Mouse (Mus musculus) MEL-GATA-1-ER (cell line): ENCODE results near the gene Olfm1.
A peak's percentile ranks its signal among the peaks of the same experiment; 100 is the strongest.

ENCODE experiments used
- DNase-seq: peaks from one replicate; pipeline ENCODE4 v3.0.0-alpha.2; 2012; ENCODE audit warnings: low read depth; ENCODE audit errors: extremely low read depth

Olfm1 gene

DNA sequence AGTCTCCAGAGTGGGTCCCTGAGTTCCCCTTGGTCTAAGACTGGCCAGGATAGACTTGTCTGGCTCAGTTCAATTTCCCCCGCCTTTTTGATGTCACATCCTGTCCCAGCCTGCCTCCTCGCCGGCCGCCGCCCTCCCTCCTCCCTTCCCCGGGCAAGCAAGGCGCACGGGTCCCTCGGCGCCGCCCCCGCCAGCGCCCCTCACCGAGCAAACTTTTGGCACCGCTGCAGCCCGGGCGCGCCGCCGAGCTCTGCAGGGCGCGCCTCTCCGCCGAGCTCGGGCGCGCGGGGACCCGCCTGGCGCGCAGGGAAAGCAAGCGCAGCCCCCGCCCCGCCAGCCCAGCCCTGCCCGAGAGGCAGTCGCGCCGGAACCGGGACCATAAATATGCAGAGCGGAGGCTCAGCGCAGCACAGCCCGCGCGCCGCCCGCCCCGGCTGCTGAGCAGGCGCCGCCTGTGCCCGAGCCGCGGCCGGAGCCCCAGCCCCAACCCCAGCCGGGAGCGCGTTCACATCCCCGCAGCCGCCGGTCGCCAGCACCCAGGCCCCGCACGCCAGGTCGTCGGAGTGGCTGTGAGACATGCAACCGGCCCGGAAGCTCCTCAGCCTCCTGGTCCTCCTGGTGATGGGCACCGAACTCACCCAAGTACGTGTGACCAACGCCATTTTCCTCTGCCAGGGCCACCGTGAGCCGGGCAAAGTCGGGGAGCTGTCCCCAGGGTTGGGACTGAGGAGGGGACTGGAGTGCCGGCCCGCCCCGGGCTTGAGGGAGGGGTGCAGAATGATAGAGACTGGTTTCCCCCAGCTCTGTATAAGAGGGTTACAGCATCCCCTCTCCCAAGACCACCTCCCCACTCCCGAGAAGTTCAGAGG is at the start of gene Olfm1:
Gene Olfm1 (plus strand): TSS at position 172 of the 869 bp plus-strand sequence.
- no peak for DNase-seq

DNA sequence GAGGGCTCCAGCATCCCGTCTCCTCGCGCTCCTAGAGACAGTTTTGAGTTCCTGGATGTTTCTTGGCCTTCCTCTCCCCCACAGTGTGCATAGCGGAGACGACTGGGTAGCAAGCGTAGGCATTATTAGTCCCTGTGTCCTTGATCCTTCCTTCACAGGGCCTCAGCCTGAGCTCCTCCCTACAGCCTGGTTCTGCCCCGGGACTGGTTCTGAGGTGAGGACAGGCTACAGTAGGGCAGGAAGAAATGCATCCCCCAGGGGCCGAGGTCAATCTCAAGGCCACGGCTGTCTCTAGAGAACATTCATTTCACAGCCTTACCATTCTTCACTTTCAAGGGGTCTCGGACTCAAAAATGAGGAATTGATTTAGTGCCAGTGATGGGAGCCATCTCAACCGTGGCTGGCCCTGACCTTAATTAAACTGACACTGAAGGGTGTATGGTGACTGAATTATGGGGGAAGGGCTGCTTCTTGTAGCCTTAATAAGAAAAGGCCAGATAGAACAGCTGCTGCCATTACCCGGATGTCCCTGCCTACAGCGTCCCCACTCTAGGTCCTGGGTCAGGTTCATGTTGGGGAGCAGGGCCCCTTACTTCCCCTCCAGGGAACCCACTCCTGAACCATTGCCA is 49.3 kb upstream of the Olfm1 start:
- no peak for DNase-seq

DNA sequence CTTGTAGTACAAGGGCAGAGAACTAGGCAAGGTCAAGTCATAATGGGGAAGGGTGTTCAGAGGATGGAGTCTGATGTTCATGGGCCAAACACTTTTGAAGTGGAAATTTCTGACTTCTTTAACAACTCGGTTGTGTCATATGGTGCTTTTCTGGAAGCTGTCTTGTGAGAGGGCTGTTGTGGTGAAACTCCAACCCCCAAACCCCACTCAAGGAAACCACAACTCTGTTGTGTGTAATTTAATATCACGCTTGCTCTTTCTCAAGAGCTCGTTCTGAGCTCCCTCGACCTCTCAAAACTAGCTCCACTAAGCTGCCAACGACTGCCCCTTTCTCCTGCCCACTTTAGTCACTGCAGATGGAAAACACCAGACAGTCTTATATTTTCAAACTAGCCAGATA is 47.1 kb upstream of the Olfm1 start:
- DNase-seq, result no peak

DNA sequence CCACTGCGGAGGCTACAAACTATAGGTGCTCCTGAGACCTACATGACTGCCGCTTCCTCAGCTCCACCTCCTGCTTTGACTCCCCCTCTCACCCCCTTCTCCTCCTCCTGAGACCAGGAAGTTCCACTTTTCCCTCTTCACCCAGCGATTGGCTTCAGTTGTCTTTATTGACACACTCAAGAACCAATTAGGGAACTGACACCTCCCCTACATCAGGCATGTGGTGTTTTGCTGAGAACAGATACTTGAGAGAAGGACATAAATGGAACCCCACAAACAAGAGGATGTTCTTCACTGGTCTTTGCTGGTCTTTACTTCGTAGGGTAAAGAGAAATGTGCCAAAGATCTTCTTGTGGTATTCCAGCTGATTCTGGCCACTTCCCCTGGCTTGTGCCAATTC is 46.6 kb upstream of the Olfm1 start:
- DNase-seq, result peak; percentile 99

DNA sequence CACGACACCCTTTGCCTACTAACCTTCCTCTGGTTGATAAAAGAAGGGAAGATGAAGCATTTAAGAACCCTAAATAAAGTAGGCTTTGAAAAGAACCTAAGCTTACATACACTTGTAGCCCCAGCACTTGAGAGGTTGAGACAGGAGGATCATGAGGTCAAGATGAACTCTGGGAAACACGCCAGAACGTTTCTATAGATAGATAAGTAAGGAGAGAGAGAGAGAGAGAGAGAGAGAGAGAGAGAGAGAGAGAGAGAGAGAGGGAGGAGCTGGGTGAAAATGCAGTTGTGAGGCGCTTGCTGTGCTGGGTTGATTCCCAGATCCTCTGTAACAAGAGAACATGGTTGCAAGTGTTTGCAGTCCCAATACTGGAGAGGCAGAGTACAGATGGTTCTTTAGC is 46.1 kb upstream of the Olfm1 start:
- DNase-seq, result peak; percentile 68

DNA sequence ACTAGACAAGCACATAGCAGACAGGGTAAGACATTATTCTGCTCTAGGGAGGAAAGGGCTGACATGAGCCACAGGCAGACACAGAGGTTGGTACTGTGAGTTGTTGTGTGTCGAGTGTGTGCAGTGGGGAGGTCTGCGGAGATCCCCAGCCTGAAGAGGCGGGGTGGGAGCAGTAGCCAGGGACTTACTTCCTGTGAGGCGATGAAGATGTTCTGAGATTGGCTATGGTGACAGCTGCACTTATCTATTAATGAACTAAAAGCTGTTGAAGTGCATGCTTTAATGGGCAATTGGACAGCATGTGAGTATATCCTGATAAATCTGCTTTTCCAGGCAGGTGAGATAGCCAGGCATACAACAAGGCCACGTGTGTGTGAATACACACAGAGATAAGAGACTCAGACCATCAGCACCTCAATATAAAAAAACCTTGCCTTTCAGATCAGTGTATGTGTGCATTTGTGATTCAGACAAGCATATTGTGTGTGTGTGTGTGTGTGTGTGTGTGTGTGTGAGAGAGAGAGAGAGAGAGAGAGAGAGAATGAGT is 45.5 kb upstream of the Olfm1 start:
- DNase-seq, result peak; percentile 21

DNA sequence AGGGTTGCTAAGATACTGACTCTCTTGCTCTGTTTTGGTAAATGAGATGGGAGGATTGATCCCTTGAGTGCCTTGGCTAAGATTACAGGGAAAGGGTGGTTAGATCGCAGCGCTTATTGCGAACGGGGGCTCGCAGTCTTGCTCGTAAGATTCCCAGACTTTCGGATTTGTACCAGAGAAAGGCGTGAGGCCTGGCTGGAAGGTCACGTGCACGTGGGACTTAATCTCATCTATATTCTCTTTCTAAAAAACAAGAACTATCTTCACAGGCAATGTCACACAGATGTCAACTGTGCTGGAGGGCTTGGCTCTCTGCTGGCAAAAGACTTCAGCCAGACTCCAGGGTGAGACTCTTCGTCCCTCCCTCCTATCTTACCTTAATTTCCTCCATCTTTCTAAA is 43.1 kb upstream of the Olfm1 start:
- DNase-seq, result no peak

DNA sequence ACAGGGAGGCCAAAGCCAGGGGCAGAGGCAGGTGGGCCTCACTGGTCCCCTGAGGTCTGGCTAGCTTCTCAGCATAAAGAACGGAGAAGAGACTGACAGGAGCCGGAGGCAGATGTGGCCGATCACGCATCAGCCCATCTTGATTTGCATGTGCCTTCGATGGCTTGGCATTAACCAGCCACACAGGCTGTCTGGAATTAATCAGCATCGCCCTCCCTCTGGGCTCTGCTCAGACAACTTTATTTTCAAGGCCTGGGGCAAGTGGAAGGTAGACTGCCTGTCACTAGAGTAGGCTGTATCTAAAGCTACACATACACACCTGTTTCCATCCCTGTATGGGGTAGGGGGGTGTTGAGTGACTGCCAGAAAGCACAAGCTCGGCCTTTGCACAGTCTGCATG is 32.2 kb upstream of the Olfm1 start:
- DNase-seq, result no peak

DNA sequence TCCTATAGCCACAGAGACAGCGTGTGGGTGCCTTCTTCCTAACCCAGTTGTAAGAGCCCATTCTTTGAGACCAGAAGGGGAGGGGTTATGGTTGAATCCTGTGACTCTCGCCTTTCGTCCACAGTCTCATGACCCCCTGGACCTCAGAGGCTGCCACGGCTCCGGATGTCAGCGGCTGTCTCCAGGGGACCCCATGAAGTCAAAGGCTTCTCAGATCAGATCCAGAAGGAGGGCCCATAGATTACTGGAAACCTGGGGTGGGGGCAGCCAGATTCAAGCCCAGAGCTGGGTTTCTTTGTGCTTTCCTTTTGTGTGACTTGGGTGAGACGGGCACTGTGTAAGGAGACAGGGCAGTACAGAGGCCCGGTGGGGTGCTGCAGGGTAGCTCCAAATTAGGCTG is 27.2 kb upstream of the Olfm1 start:
- DNase-seq, result no peak

DNA sequence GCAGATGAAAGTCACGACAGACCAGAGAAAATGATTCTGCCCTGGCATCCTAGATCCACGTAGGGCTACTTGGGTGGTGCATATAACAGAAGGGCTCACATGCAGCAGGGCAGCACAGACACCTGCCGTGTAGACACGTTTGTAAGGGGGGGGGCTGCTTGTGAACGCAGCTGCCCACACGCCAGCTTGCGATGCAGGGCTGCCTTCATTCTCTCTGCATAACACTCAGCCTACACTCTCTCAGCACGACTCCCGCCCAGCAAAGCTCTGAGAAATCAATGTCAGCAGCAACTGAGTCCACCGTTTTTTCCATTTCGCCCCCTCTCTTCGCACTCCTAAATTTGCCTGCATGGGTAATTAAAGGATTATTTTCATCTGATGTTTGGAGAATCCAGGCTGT is 23.5 kb upstream of the Olfm1 start:
- no peak for DNase-seq

DNA sequence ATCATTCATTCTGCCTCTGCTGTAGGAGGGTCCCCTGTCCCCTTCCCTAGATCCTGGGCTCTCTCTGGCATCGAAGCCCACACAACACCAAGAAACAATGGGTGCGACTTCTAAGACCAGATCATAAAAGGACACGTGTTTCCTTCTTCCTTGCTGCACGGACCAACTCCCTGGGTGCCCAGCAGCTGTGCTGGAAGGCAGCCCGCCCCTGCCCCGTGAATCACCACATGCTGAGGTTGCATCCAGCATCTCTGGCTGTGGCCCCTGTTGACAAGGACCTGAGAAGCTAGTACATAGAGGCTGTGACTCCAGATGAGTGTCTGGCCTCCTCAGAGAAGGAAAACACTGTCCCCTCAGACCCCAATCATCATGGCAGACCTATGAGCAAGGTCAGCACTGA is 20.8 kb upstream of the Olfm1 start:
- DNase-seq, result no peak

DNA sequence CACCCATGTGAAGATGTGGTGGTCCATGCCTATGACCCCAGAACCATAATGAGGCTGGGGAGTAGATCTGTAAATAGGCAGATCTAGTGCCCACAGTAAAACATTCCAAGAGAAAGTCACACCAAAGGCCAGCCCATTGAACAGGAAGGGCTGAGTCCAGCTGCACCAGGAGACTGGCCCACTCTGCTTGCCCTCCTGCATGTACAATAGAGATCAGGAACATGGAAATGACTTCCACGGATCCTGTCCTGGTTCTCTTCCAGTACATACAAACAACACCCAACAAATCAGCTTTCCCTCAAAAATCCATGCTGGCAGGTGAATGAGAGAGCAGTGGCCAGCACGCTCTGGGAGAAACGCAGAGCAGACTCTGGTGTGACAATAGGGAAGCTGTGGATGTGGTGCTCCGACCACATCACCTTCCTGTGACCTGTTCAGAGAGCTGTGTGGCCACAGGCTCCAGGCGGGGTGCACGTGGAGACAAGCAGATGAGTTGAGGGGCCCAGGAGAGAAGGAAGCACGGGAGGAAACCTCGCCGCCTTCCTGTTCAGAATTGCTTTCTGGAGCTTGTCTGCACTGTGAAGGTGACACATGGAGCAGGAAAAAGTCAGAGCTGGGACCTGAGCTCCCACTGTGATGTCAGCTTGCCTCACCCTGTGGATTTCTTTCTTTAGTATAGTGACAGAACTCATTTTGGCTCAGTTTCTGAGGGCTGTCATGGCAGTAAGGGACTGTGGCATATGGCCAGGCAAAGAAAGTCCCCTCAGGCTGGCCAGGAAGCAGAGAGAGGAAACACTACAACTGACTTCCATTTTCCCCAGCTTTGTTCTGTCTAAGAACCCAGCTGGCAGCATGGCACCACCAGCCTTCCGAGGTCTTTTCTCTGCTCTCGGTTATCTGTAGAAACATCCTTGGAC is 19.3 kb upstream of the Olfm1 start:
- DNase-seq, result no peak

DNA sequence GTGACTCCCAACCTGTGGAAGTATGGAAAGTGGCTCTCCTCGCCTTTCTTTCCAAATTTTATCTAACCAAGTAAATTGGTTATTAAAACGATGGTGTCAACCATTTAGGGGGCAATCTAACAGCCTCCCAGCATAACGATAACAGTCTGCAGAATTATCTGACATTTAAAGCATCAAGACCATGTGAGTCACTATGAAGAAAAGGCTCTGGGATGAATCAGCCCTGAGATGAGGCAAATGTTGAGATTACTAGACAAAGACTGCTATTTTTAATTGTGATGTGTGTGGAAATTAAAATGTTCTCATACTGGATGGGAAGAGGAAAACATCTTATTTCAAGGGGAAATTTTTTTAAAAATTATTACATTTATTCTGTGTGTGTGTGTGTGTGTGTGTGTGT is 18.4 kb upstream of the Olfm1 start:
- DNase-seq, result no peak

DNA sequence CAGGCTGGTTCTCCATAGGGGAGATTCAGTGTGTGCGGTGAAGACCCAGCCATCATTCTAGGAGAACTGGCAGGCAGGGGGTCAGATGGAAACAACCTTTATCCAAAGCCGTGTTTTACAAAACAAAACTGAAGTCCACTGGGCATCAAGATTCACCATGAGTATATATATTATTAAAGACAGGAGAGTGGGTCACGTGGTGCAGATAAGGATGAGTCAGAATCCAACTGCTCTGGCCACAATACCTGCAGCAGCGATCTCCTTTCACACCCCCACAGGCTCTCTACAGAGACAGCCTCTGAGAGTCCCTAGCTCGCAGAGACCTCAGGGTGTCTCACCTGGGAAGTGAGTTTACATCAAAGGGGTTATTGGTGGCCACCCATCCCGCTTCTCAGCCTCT is 14.2 kb upstream of the Olfm1 start:
- DNase-seq, result no peak

DNA sequence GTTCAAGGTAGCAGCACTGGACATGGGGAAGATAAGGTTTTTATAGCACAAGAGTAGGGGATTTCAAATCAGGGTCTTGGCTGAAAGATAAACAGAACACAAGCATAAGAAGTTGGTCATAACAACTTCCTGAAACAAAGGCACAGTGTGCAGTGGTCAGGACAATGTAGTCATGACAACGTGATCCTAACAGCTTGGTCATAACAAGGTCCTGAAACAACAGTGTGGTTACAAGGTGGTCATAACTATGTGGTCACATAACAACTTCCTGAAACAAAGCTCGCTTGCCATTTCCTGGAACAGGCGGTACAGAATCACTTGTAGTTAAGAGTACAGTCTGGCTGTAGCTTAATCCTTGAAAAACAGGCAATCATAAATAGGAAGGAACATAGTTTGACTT is 12.7 kb upstream of the Olfm1 start:
- peak; percentile 36 for DNase-seq

DNA sequence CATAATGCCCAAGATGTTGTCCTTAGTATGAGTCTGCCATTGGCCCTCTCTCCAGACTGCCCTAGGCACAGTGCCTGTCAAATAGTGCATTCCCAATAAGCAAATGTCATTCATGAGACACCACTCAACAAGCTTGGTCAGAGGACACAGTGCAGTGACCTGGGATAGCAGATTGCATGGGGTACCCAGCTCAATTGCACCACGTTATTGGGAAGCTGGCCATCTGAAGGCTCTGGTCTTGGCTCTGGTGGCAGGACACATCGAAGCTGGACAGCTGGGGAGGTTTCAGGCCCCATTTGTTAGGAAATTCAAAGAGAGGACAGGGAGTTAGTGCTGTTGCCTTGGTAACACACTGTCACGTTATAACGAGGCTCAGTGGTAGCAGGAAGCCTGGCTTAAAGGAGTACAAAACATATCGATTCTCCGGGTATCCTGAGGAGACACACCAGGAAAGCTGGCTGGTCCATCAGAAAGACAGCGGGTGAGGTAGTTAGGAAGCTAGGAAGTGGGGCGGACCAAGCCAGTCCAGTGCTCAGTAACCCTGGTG is 4.3 kb upstream of the Olfm1 start:
- DNase-seq, result no peak

DNA sequence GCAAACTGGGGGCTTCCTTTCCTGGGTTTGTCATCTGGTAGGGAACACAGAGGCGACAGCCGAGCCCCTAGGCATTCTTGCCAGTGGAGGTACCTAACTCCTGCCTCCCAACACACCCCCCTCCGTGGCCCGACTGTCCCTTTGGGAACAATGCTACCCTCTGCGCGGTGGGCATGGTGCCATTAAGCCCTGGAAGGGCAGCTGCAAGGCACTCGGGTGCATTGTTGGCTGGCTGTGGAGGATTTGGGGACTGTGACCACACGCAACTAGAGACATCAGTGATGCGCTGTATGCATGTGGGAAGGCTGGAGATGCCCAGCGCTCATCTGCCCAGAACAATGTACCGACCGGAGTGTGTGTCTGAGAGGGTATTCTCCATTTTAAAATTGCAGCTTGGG is 897 bp downstream of the Olfm1 start:
- no peak for DNase-seq

DNA sequence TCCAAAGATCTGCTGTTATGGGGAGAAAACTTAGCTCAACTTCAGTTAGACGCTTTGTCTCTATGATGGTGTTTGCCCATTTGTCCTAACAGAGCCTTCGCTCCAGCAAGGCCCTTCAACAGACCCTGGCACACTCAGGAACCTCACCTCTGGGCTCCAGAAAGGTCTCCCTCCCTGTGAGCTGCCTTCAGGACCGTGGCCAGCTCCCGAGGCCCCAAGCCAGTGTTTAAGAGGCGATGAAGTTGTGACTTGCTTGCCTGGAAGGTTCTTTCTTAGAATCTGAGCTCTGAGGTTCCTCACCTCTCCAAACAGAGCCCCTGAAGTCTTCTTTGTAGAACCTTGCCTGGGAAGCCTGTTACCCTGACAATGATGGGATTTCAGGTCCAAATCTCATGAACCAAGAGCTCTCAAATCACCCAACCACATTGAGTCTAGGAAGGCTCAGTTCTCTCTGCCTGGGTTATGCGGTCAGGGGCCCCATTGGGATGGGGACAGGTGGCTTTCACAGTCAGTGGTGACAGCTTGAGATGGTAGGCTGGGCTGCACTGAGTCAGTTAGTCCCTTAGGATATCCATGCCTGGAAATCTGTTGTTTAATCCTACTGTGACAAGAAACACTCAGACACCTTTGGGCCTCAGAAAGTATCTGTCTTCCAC is 2.3 kb downstream of the Olfm1 start:
- DNase-seq, result no peak

DNA sequence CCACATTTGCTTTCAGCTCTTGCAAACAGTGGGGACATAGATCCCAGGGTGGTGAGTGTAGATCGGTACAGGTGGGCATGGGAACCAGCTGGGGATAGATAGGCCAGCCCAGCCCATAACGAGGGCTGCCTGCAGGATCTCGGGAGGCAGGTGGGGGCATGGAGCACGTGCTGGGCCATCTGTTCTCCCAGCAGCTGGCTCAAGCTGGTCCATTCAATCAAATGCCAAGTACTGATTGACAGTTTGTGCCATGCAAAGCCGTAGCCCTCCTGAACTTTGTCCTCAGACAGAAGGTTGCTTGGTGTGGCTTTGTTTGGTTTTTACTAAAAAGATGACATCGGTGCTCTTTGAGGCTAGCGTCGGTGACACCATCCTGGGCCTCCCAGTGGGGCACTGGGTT is 2.9 kb downstream of the Olfm1 start:
- DNase-seq, result no peak

DNA sequence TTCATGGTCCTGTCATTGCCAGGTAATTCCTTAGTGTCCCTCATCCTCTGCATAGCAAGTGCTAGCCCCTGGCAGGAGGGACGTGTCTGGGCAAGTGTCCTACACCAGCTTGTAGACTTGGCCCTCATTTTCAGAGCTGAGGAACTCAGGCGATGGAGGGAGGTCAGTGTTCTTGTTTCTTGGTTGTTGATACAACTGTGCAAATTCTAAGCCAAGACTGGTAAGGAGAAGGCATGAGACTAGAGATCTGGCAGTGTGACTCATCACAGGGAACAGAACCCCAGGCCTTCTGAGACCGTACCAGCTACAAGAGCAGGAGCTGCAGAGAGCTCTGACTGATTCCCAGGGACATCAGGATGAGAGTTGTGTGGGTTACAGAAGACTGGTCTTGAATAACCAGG is 8.6 kb downstream of the Olfm1 start:
- DNase-seq, result no peak

DNA sequence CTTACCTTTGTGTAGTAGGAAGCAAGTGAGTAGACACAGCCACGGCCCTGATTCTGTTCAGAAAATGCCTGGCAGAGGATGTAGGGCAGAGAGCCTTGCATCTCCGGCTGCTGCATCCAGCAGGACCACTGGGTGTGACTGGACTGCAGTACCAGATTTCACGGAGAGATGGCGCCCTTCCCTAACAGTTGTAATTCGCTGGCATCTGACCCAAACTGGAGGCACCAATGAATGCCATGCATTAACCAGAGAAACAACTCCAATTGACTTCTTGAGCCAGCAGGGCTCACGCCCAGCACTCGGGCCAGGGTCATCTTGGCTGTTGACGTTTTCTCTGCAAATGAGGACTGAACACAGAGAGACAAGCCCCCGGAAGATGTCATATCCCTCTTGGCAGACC is 11.4 kb downstream of the Olfm1 start:
- DNase-seq, result peak; percentile 76
